Mouse (Mus musculus) midbrain, embryonic 16.5 days (tissue): ENCODE data around the gene Cdc26. TPM values are rescaled to one million over a fixed set of nuclear protein-coding genes. Genes with fewer than 3 reads are reported as not detected.
A peak's percentile ranks its signal among the peaks of the same experiment; 100 is the strongest.

Experiments used
- ATAC-seq: fragments of 200-750 bp; cut with Nextera tagmentation; 2 replicates; pipeline ENCODE4 v1.8.0; 2017; ENCODE audit warnings: moderate TSS enrichment
- H3K27ac ChIP-seq: fragments of 300-500 bp; sonication (generic); 2 replicates; pipeline ENCODE4 v1.5.1; 2014; ENCODE audit warnings: mild to moderate bottlenecking, low read length, mixed read lengths
- H3K27me3 ChIP-seq: fragments of 300-500 bp; sonication (generic); 2 replicates; pipeline ENCODE4 v1.6.1; 2014; ENCODE audit warnings: low read depth, low read length, mixed read lengths; ENCODE audit not compliant: control insufficient read depth, insufficient read depth
- H3K36me3 ChIP-seq: fragments of 300-500 bp; sonication (generic); 2 replicates; pipeline ENCODE4 v1.6.1; 2014; ENCODE audit warnings: mild to moderate bottlenecking, low read length, moderate library complexity, mixed read lengths; ENCODE audit not compliant: control insufficient read depth, insufficient read depth
- H3K4me1 ChIP-seq: fragments of 300-500 bp; sonication (generic); 2 replicates; pipeline ENCODE4 v1.6.1; 2014; ENCODE audit warnings: mild to moderate bottlenecking, low read length, mixed read lengths; ENCODE audit not compliant: control insufficient read depth, insufficient read depth
- H3K4me2 ChIP-seq: fragments of 300-500 bp; sonication (generic); 2 replicates; pipeline ENCODE4 v1.6.1; 2014; ENCODE audit warnings: mild to moderate bottlenecking, low read length, mixed read lengths
- H3K4me3 ChIP-seq: fragments of 300-500 bp; sonication (generic); 2 replicates; pipeline ENCODE4 v1.5.1; 2014; ENCODE audit warnings: low read depth, mild to moderate bottlenecking, low read length, moderate library complexity, mixed read lengths
- H3K9ac ChIP-seq: fragments of 300-500 bp; sonication (generic); 2 replicates; pipeline ENCODE4 v1.6.1; 2014; ENCODE audit warnings: low read depth, low read length, mixed read lengths
- H3K9me3 ChIP-seq: fragments of 300-500 bp; sonication (generic); replicated peaks from 2 replicates; pipeline ENCODE4 v1.6.1; 2014; ENCODE audit warnings: mild to moderate bottlenecking, low read length, mixed read lengths; ENCODE audit not compliant: control insufficient read depth, poor library complexity, severe bottlenecking
- WGBS: fragments of 180-500 bp; shearing (Covaris S2); extraction: QIAGEN DNeasy Blood & Tissue Kit; methylation state at CpG from one replicate; pipeline ENCODE4 v1.1.7; 2014; 5-methylcytosine and 5-hydroxymethylcytosine counted together
- polyA plus RNA-seq: library from polyadenylated mRNA; unstranded; fragments of >200 nt; fragmentation: Nextera tagmentation; extraction: Ambion mirVana; gene quantifications from 2 replicates; pipeline ENCODE4 v1.2.1, GENCODE M21; 2015

The Cdc26 gene
- polyA plus RNA-seq, 1 experiment from 2014 or later, result 75.1 TPM

- no peak overlapping the region for H3K4me2 ChIP-seq
- H3K4me3 ChIP-seq, result no peak overlapping the region
- H3K9me3 ChIP-seq, result no peaks in the 10 kb centered on the region
- WGBS, result 88% methylated on average over 2 of the region's 2 CpGs
- no peaks in the 10 kb centered on the region for H3K27me3 ChIP-seq
- peaks cover 31% of the 10 kb centered on the region for H3K4me1 ChIP-seq
- peaks cover 19% of the 10 kb centered on the region for H3K36me3 ChIP-seq
- H3K9ac ChIP-seq, result no peak overlapping the region
- ATAC-seq, result no peak
- H3K27ac ChIP-seq, result no peak overlapping the region
Observed at GRCm38 (mm10) chr4:62410325-62410724, 1.9 kb upstream of the Cdc26 start.

- Histone ChIP-seq H3K9ac (peak overlapping the region; percentile 78), H3K27me3 (no peaks in the 10 kb centered on the region), H3K4me1 (peaks cover 31% of the 10 kb centered on the region), H3K4me2 (peak overlapping the region; percentile 72), H3K9me3 (no peaks in the 10 kb centered on the region), H3K4me3 (peak overlapping the region; percentile 68), H3K27ac (no peak overlapping the region), H3K36me3 (peaks cover 13% of the 10 kb centered on the region)
- 30% methylated on average over 6 of the region's 6 CpGs for WGBS
- no peak for ATAC-seq
Observed at GRCm38 (mm10) chr4:62409615-62410014, 1.2 kb upstream of the Cdc26 start.

GRCm38 (mm10) chr4:62407730-62408582, 486 bp downstream of the Cdc26 start:
- under 1% methylated on average over 35 of the region's 35 CpGs for WGBS
- peak; percentile 74 for ATAC-seq
- H3K4me2 ChIP-seq, result peak overlapping the region; percentile 59
- H3K27ac ChIP-seq, result peak overlapping the region; percentile 68
- no peaks in the 10 kb centered on the region for H3K27me3 ChIP-seq
- H3K36me3 ChIP-seq, result peaks cover 11% of the 10 kb centered on the region
- peaks cover 31% of the 10 kb centered on the region for H3K4me1 ChIP-seq
- H3K9me3 ChIP-seq, result no peaks in the 10 kb centered on the region
- peak overlapping the region; percentile 70 for H3K9ac ChIP-seq
- peak overlapping the region; percentile 68 for H3K4me3 ChIP-seq

- Histone ChIP-seq H3K9me3 (no peaks in the 10 kb centered on the region), H3K9ac (no peak overlapping the region), H3K4me1 (peaks cover 31% of the 10 kb centered on the region), H3K4me3 (no peak overlapping the region), H3K27ac (no peak overlapping the region), H3K4me2 (no peak overlapping the region), H3K36me3 (peaks cover 8% of the 10 kb centered on the region; the same call in 1 of the 2 replicates), H3K27me3 (no peaks in the 10 kb centered on the region)
- no peak for ATAC-seq
- WGBS, result 77% methylated on average over 4 of the region's 4 CpGs
Observed at GRCm38 (mm10) chr4:62406133-62406532, 2.3 kb downstream of the Cdc26 start.

GRCm38 (mm10) chr4:62398956-62399355, 9.5 kb downstream of the Cdc26 start:
- Histone ChIP-seq H3K36me3 (peaks cover 23% of the 10 kb centered on the region), H3K4me1 (no peaks in the 10 kb centered on the region), H3K27ac (no peak overlapping the region), H3K27me3 (no peaks in the 10 kb centered on the region), H3K9ac (no peak overlapping the region), H3K4me3 (no peak overlapping the region), H3K4me2 (no peak overlapping the region), H3K9me3 (no peaks in the 10 kb centered on the region)
- 95% methylated on average over 3 of the region's 3 CpGs for WGBS
- ATAC-seq, result no peak

GRCm38 (mm10) chr4:62397616-62398365, 10.7 kb downstream of the Cdc26 start:
- WGBS, result 91% methylated on average over 4 of the region's 4 CpGs
- H3K9me3 ChIP-seq, result no peaks in the 10 kb centered on the region
- no peaks in the 10 kb centered on the region for H3K27me3 ChIP-seq
- H3K36me3 ChIP-seq, result peaks cover 26% of the 10 kb centered on the region
- H3K4me3 ChIP-seq, result no peak overlapping the region
- no peak overlapping the region for H3K27ac ChIP-seq
- H3K9ac ChIP-seq, result no peak overlapping the region
- no peak for ATAC-seq
- no peak overlapping the region for H3K4me2 ChIP-seq
- no peaks in the 10 kb centered on the region for H3K4me1 ChIP-seq

GRCm38 (mm10) chr4:62395806-62396205, 12.6 kb downstream of the Cdc26 start:
- no peaks in the 10 kb centered on the region for H3K9me3 ChIP-seq
- H3K36me3 ChIP-seq, result peaks cover 28% of the 10 kb centered on the region
- 100% methylated on average over 1 of the region's 1 CpGs for WGBS
- H3K9ac ChIP-seq, result no peak overlapping the region
- no peak overlapping the region for H3K4me3 ChIP-seq
- H3K27me3 ChIP-seq, result no peaks in the 10 kb centered on the region
- H3K4me1 ChIP-seq, result no peaks in the 10 kb centered on the region
- ATAC-seq, result no peak
- no peak overlapping the region for H3K4me2 ChIP-seq
- no peak overlapping the region for H3K27ac ChIP-seq

- no peak overlapping the region for H3K4me2 ChIP-seq
- H3K36me3 ChIP-seq, result peaks cover 23% of the 10 kb centered on the region
- 19% methylated on average over 6 of the region's 6 CpGs for WGBS
- no peak overlapping the region for H3K9ac ChIP-seq
- no peaks in the 10 kb centered on the region for H3K4me1 ChIP-seq
- no peak overlapping the region for H3K4me3 ChIP-seq
- ATAC-seq, result no peak
- H3K27me3 ChIP-seq, result no peaks in the 10 kb centered on the region
- no peak overlapping the region for H3K27ac ChIP-seq
- no peaks in the 10 kb centered on the region for H3K9me3 ChIP-seq
Observed at GRCm38 (mm10) chr4:62393459-62393858, 15.0 kb downstream of the Cdc26 start.

GRCm38 (mm10) chr4:62391892-62392291, 16.6 kb downstream of the Cdc26 start:
- ATAC-seq, result no peak
- Histone ChIP-seq H3K9ac (no peak overlapping the region), H3K9me3 (no peaks in the 10 kb centered on the region), H3K4me2 (no peak overlapping the region), H3K4me1 (no peaks in the 10 kb centered on the region), H3K4me3 (no peak overlapping the region), H3K36me3 (peaks cover 20% of the 10 kb centered on the region), H3K27ac (no peak overlapping the region), H3K27me3 (no peaks in the 10 kb centered on the region)
- WGBS, result 91% methylated on average over 7 of the region's 7 CpGs
